Mouse (Mus musculus): ENCODE measurements at regions not wholly inside any gene's neighbourhood (a gene's known extent, or its start where the extent isn't known, plus 50 kb on each side); places are given as distances from the start of the nearest gene placed in this dataset.

DNA sequence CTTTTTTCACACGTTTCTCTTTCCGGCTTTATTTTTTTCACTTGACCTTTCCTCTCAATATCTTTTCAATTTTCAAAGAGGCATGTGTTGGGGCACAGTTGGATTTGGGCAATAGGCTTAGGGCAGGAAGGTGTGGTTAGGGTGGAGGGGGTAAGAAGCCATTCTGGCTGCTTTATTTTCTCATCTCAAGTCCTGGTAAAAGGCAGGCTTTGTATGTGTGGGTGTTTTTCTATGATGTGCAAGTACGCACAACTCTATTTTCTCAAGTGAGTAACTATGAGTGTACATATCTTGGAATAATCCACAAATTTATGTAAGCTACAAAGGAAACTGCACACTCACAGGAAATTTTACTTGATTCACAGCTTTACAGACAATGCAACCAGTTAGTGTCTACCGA, 121.5 kb upstream of the Ifne start:
- TF ChIP-seq EP300 (IDR thresholded peaks at IDR 0.05; ENCODE audit: low read depth) (no peak), CTCF (IDR thresholded peaks at IDR 0.05; ENCODE audit: low read depth) (no peak)
